Mouse (Mus musculus) megakaryocyte-erythroid progenitor cell, adult 5 weeks (primary cell): Measurements from ENCODE around the gene Olfr1205. TPM values are rescaled to one million over a fixed set of nuclear protein-coding genes. Genes with fewer than 3 reads are reported as not detected.

ENCODE experiments used
- polyA plus RNA-seq: library from polyadenylated mRNA; stranded (reverse); fragments of >175 nt; gene quantifications from 2 replicates; pipeline ENCODE4 v1.2.3, GENCODE M21; 2012

Gene Olfr1205
- not detected in 2 replicates for polyA plus RNA-seq

DNA sequence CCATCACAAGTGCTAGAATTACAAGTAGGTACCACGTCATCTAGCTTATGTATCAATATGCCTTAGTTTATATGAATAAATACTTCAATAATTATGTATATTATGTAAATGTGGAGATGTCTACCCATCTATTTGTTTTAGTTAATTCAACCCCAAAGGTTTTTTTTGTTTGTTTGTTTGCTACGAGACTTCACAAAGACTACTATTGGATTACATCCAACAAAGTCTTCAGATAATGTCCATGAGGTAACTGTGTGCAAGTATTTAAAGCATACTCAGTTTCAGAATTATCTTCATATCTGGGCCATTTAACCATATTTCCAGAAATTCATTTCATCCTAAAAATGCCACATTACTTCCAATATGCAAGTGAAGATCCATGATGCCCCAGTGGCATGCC, at the start of gene Olfr1205:
Gene Olfr1205 (plus strand): TSS at position 301 of the 400 bp plus-strand sequence.

GRCm38 (mm10) chr2:88792736-88793135, 36.8 kb upstream of the Olfr1205 start, which contains the start of gene Olfr1201:
Olfr1201 (plus strand) TSS chr2:88793036.

GRCm38 (mm10) chr2:88814196-88814595, 15.3 kb upstream of the Olfr1205 start, which contains the start of gene Olfr1202:
Olfr1202 (plus strand) TSS chr2:88814496.

GRCm38 (mm10) chr2:88848992-88849391, 19.5 kb downstream of the Olfr1205 start, which contains the start of gene Olfr1204:
Olfr1204 (plus strand) TSS chr2:88849292.

GRCm38 (mm10) chr2:88862931-88863330, 33.4 kb downstream of the Olfr1205 start, which contains the start of gene Olfr1206:
Olfr1206 (plus strand) TSS chr2:88863231.

Other genes with a start within 250 kb of the Olfr1205 start
- gene Olfr1189, start 243.3 kb upstream of the Olfr1205 start, polyA plus RNA-seq = not detected in 2 replicates
- not detected in 2 replicates for gene Olfr1191-ps1, start 189.2 kb upstream of the Olfr1205 start, polyA plus RNA-seq
- gene Olfr1192-ps1, start 181.2 kb upstream of the Olfr1205 start, polyA plus RNA-seq = not detected in 2 replicates
- not detected in 2 replicates for gene Olfr1193, start 154.1 kb upstream of the Olfr1205 start, polyA plus RNA-seq
- gene Olfr1195, start 140.6 kb upstream of the Olfr1205 start, polyA plus RNA-seq = not detected in 2 replicates
- gene Olfr1196, start 125.1 kb upstream of the Olfr1205 start, polyA plus RNA-seq = not detected in 2 replicates
- gene Olfr1197, start 97.4 kb upstream of the Olfr1205 start, polyA plus RNA-seq = not detected in 2 replicates
- gene Olfr1198, start 78.4 kb upstream of the Olfr1205 start, polyA plus RNA-seq = not detected in 2 replicates
- not detected in 2 replicates for gene Olfr1199, start 69.3 kb upstream of the Olfr1205 start, polyA plus RNA-seq
- gene Olfr1200, start 59.2 kb upstream of the Olfr1205 start, polyA plus RNA-seq = 0.01 TPM in 1 of 2 replicates, not detected in the other
- gene Olfr1201, start 36.7 kb upstream of the Olfr1205 start, polyA plus RNA-seq = not detected in 2 replicates
- gene Olfr1202, start 15.2 kb upstream of the Olfr1205 start, polyA plus RNA-seq = not detected in 2 replicates
- not detected in 2 replicates for gene Olfr1204, start 19.6 kb downstream of the Olfr1205 start, polyA plus RNA-seq
- gene Olfr1206, start 33.5 kb downstream of the Olfr1205 start, polyA plus RNA-seq = not detected in 2 replicates
- 0.03 TPM in 1 of 2 replicates, not detected in the other for gene Olfr1208, start 72.6 kb downstream of the Olfr1205 start, polyA plus RNA-seq
- gene Olfr1209, start 85.4 kb downstream of the Olfr1205 start, polyA plus RNA-seq = not detected in 2 replicates
- gene Olfr1211, start 108.4 kb downstream of the Olfr1205 start, polyA plus RNA-seq = 0.02 and 0.03 TPM in 2 replicates
- gene Olfr1212, start 124.2 kb downstream of the Olfr1205 start, polyA plus RNA-seq = not detected in 2 replicates
- gene Gm13762, start 150.5 kb downstream of the Olfr1205 start, polyA plus RNA-seq = not detected in 2 replicates
- gene Olfr1214, start 162.9 kb downstream of the Olfr1205 start, polyA plus RNA-seq = not detected in 2 replicates
- gene Olfr1215, start 177.2 kb downstream of the Olfr1205 start, polyA plus RNA-seq = not detected in 2 replicates
- not detected in 2 replicates for gene Olfr1216, start 188.6 kb downstream of the Olfr1205 start, polyA plus RNA-seq
- gene Olfr1217, start 202.3 kb downstream of the Olfr1205 start, polyA plus RNA-seq = not detected in 2 replicates
- gene Olfr1218, start 231.4 kb downstream of the Olfr1205 start, polyA plus RNA-seq = not detected in 2 replicates